Mouse (Mus musculus) left cerebral cortex, adult 9 months (tissue): Measurements from ENCODE around the gene Rcsd1.

Experiments used
- DNase-seq, 2 experiments: peaks; one replicate each; pipeline ENCODE4 v3.0.0; 2022; ENCODE audit warnings: low spot score in 2 of 2

The Rcsd1 gene

GRCm38 (mm10) chr1:165661725-165662124 lies 47.8 kb downstream of the Rcsd1 start:
- DNase-seq: no peak

DNA sequence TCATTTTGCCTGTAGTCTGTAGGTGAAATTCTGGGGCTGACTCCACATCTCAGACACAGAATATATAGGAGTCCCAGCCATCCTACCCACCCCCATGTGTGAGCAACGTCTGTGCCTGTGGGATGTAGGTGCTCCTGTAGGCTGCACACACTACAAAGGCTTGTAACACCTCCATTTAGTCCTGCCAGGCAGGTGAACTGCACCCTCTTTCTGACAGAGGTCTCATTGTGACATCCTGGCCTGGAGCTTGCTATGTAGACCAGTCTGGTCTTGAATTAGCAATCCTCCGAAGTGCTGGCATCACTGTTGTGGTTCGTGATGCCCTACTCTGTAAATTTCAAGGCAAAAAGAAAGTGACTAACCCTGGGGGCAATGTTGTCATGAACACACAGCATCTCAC lies 48.4 kb downstream of the Rcsd1 start:
- no peak for DNase-seq

DNA sequence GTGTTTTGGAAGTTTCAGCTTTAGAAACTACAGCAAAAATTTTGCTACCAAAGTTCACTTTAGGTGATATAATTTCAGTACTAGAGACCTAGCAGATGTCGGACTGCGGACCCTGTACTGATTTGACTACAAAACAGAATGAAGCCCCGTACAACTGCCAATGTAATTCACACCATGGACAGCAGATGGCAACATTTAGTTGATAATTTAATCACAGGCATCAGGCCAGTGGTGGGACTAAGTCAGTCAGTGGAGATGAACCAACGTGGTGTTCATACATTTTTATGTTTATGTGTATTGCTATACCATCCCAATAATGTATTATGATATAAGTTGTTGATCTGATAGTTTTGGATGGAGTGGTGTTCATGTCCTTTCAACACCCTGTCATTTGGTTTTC lies 48.8 kb downstream of the Rcsd1 start:
- DNase-seq: peak in 1 of 2 experiments; percentile 75

DNA sequence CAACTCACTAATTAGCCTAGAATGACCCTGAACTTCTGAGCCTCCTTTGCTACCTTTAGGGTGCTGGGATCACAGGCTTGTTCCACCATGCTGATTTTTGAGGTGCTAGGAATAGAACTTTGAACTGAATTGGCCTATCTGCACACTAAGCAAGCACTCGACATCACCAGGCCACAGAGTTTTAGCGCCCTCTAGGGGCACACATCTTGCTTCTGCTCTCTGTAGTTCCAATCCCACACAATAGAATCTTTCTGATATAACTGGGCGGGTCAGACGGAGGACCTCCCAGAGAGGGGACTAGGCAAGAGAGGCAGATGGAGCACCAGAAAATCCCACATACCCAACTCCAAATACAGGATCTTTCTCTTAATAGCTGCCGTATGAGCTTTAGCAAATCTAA lies 51.0 kb downstream of the Rcsd1 start:
- DNase-seq: peak in 1 of 2 experiments; percentile 84

- DNase-seq: no peak
Measured at GRCm38 (mm10) chr1:165655482-165655881, 54.1 kb downstream of the Rcsd1 start.

GRCm38 (mm10) chr1:165655022-165655421 lies 54.5 kb downstream of the Rcsd1 start:
- no peak for DNase-seq

GRCm38 (mm10) chr1:165653126-165653885 lies 56.3 kb downstream of the Rcsd1 start:
- no peak for DNase-seq

DNA sequence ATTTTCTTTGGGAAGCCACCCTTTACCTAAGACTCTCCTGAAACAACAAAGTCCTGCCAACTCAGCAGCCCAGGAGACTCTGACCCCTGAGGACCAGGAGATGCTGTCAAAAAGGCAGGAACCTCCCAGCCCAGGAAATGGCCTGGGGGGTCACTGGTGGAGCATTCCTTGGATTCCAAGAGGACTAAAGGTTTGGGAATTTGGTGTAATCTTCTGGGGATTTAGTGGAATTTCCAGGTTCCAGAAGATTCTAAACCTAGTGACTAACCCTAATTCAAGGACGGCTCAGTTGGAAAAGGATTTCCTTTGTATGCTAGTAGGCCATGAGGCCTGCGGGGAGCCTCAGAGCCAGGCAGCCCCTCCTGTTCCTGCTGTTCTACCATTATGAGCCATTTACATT lies 57.0 kb downstream of the Rcsd1 start:
- no peak for DNase-seq

- no peak for DNase-seq
Measured at GRCm38 (mm10) chr1:165651158-165651557, 58.4 kb downstream of the Rcsd1 start.

GRCm38 (mm10) chr1:165645102-165645501 lies 64.5 kb downstream of the Rcsd1 start:
- no peak for DNase-seq

GRCm38 (mm10) chr1:165643735-165644134 lies 65.8 kb downstream of the Rcsd1 start:
- no peak for DNase-seq

DNA sequence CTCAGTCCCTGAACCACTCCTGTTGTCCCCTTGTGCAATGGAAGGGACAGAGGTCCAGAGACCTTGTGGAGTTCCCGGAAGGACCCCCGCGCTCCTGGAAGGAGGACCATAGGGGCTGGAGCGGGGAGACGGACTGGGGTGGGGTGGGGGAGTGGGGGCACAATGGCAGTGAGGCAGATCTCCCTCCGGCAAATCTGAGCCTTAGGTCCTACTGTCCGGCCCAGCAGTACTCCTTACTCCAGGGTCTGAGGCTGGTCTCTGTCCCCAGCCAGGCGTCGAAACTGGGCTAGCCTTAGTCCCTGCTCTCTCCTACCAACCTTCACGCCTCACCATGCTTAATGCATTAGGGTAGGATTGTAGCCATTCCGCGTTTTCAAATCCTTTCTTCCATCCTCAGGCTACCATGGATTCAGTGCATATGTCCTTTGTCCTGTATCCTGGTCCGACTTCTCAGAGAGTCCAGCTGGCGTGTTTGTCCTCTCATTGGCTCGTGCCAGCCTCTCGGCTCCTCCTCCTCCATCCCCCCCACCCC lies 66.7 kb downstream of the Rcsd1 start:
- peak in 1 of 2 experiments; percentile 40 for DNase-seq

DNA sequence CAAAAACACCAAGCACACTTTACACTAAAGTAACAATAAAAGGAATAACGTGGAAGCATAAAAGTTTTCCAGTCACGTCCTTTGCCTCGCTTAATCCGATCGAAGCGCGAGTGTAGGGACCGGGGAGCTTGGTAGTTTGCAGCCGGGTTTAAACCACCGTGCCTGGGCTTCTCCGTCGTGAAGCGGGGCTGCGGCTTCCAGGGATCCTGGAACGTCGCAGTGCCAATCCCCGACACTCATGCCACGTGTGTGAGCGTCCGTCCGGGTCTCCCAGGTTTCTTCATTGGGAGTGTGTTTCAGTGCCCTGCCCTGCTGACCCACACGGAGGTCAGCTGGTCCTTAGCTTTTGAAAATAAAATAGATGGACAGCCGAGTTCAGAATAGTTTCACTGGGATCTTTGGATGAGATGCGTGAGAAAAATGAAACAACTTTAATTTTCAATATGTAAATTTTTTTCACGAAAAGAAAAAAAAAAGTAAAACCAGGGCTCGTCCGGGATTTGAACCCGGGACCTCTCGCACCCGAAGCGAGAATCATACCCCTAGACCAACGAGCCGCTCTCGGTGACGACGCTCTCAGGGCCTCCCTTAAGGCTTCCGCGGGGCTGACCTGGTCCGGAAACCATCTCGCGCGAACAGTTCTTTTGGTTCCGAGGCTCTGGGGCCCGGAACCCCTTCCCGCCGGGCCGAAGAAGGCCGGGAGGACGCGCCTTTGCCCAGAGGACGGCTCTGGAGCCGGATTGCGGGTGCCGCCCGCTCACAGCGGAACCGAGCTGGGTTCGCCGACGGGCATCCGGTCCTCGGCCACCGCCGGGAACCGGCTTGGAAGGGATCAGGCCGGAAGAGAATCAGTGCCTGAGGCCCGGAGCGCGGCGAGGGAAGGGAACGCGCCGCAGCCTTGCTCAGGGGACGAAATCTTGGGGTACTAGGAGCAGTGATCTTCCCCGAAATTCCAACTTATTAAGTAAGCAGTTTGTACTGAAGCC lies 67.5 kb downstream of the Rcsd1 start:
- DNase-seq: peak; percentile 64 to 92

DNA sequence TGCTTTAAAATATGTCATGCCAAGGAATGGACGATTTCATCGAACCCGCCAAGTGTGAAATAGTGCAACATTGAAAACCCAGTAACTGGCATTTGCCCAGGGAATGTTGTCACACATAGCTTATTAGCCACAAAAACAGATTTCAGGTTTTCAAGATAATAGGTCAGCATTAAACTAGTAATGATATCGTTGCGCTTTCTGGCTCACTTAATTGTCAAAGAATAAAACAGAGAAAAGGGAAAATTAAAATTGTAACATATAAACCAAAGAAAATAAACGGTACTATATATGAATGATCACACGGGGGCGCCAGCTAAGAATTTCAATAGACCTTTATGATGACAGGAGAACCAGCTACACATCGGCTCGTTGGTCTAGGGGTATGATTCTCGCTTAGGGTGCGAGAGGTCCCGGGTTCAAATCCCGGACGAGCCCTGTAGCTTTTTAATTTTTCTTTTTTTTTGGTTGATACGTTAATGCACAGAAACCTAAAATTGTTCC lies 68.2 kb downstream of the Rcsd1 start:
- peak; percentile 51 to 88 for DNase-seq

DNA sequence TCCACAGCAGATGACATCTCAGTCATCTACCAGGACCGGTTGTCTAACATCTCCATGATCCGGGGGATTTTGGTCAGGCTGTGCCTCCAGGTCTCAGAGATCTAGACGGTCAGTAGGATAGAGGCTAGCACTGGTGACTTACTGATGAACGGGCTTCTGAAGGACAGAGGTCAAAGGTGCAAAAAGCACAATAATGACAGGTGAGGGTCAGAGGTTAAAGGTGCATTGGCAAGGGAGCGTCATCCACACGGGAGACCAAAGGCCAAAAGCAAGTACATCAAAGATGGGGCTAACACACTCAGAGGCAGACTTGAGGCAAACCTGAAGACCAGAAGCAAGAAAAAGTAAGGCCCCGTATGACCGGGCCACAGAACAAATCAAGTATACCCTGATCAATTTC lies 73.3 kb downstream of the Rcsd1 start:
- no peak for DNase-seq

- no peak for DNase-seq
Measured at GRCm38 (mm10) chr1:165635055-165635897, 74.3 kb downstream of the Rcsd1 start.

- DNase-seq: peak; percentile 94 to 99
Measured at GRCm38 (mm10) chr1:165634151-165634884, 75.2 kb downstream of the Rcsd1 start, which contains the start of gene Mpzl1. TSS of gene Mpzl1 (minus strand) at chr1:165634538.

DNA sequence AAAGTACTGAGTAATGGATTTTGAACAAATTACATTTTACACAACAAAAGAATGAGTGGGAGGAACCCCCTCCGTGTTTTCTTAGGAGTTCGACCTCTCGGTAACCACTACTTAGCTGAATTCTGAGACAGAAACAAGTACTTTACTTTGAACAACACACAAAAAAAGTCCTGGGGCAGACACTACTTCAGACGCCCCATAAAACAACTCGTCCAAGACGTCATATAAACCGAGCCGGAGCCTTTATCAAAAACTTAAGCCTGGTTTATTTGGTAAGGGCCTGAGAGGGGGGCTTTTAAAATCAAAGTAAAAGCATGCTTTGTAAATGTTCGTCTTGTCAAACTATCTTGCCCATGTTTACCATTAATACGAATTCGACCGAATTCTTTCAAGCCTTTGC lies 76.2 kb downstream of the Rcsd1 start:
- DNase-seq: no peak

DNA sequence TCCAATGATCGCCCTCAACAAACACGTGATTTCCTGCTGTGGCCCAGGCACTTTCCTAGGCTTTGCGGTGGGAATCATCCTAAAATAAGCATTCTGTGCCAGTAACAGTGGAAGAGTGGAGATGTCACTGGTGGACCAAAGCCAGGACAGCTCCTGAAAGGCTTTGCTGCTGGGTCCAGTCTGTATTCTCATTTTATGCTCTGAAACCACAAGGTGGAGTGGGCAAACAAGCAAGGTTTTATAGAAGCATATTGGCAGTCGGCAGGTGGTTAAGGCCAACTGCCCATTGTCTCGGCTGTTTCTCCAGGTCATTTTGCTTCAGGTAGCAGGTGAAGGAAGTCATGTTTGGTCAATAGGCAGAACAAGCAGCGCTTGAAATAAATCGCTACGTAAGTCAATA lies 78.4 kb downstream of the Rcsd1 start:
- no peak for DNase-seq

GRCm38 (mm10) chr1:165629975-165630374 lies 79.6 kb downstream of the Rcsd1 start:
- DNase-seq: no peak
